In the genomic region with DNA sequence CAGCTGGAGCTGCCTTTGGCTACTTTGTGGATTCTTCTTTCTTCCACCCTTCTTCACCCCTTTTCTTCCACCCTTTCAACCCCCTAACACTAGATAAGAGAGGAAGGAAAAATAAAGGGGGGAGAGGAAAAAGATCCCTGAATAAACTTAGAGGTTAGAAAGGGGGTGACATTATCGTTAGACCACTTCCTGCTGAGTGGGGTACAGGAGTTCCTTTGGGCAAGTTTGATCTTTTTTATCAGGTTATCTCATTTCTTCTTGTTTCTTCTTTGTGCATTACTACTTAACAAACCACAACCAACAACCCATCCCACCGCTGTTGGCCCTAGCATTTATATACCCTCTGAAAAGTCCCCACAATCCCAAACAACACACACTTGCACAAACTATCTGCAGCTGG, we compare ENCODE assay signal across 26 mouse cellular contexts. TPM values are rescaled to one million over a fixed set of nuclear protein-coding genes. Genes with fewer than 3 reads are reported as not detected.
DNase-seq lines count a peak whose midpoint lies in the region; ATAC-seq and TF ChIP-seq lines count a peak whose summit lies in the region.
"Had no signal": no experiment of that assay in that cellular context is flagged by ENCODE, and none has a peak within 500 bp of the region (broad histone marks: within the 10 kb centered on the region; RNA-seq: fewer than 3 reads in every experiment).

No protein-coding gene starts in this region.

- peaks cover 4% of the 10 kb centered on the region; the same call in 1 of the 2 replicates for H3K27me3 ChIP-seq in G1E (ENCODE audit: insufficient read depth, low read length)
- H3K27me3 ChIP-seq in forebrain, embryonic 14.5 days (replicated peaks; ENCODE audit: control insufficient read depth, insufficient read depth, low read length): no peaks in the 10 kb centered on the region
- H3K27me3 ChIP-seq in kidney, adult 2 months (replicated peaks; ENCODE audit: control insufficient read depth, insufficient read depth, low read length): no peaks in the 10 kb centered on the region
- H3K27me3 ChIP-seq: CH12.LX; embryonic facial prominence, embryonic 13.5 days; embryonic facial prominence, embryonic 15.5 days; forebrain, embryonic 12.5 days; forebrain, embryonic 15.5 days; Patski had no signal

- ATAC-seq in G1E (ENCODE audit: extremely low read depth, insufficient number of reproducible peaks, low FRiP score, poor library complexity, severe bottlenecking): peak; percentile 30; the same call in 1 of the 2 replicates
- ATAC-seq in common myeloid progenitor, adult 5-6 weeks (replicated peaks; ENCODE audit: low read depth, poor library complexity, severe bottlenecking): peak; percentile 29; the same call in 1 of the 2 replicates
- ATAC-seq in forebrain, embryonic 14.5 days: no peak
- ATAC-seq: activated CD4-positive, CD25-positive, alpha-beta regulatory T cell, adult 4 months; forebrain, embryonic 15.5 days; forebrain, postnatal 0 days; Patski had no signal

- peaks cover 16% of the 10 kb centered on the region for H3K4me1 ChIP-seq in G1E (ENCODE audit: insufficient read depth, low read depth, low read length)
- no peaks in the 10 kb centered on the region for H3K4me1 ChIP-seq in forebrain, embryonic 14.5 days (ENCODE audit: control insufficient read depth, insufficient read depth, low read length)
- no peaks in the 10 kb centered on the region; the same call in 1 of the 2 replicates for H3K4me1 ChIP-seq in kidney, adult 2 months (ENCODE audit: control insufficient read depth, insufficient read depth, low read length)
- H3K4me1 ChIP-seq: embryonic facial prominence, embryonic 13.5 days; embryonic facial prominence, embryonic 15.5 days; forebrain, embryonic 10.5 days; forebrain, embryonic 12.5 days had no signal

- H3K9me3 ChIP-seq in G1E (replicated peaks): no peaks in the 10 kb centered on the region
- H3K9me3 ChIP-seq in forebrain, embryonic 14.5 days (replicated peaks; ENCODE audit: control insufficient read depth, low read length): no peaks in the 10 kb centered on the region
- H3K9me3 ChIP-seq: embryonic facial prominence, embryonic 13.5 days; embryonic facial prominence, embryonic 15.5 days; forebrain, embryonic 10.5 days; forebrain, embryonic 12.5 days; forebrain, embryonic 15.5 days had no signal

- H3K4me3 ChIP-seq in G1E (ENCODE audit: low read depth, low read length): no peak overlapping the region
- H3K4me3 ChIP-seq in forebrain, embryonic 14.5 days (ENCODE audit: low read depth, low read length): no peak overlapping the region
- no peak overlapping the region for H3K4me3 ChIP-seq in kidney, adult 2 months (ENCODE audit: insufficient read depth, low read depth, low read length)
- H3K4me3 ChIP-seq: embryonic facial prominence, embryonic 13.5 days; embryonic facial prominence, embryonic 15.5 days; erythroblast, embryonic 14.5 days; forebrain, embryonic 10.5 days; forebrain, embryonic 12.5 days; forebrain, embryonic 15.5 days had no signal

- H3K4me2 ChIP-seq in forebrain, embryonic 14.5 days (ENCODE audit: low read length): no peak overlapping the region
- H3K4me2 ChIP-seq: embryonic facial prominence, embryonic 13.5 days; embryonic facial prominence, embryonic 15.5 days; forebrain, embryonic 12.5 days; forebrain, embryonic 15.5 days had no signal

- H3K9ac ChIP-seq in forebrain, embryonic 14.5 days (ENCODE audit: low read length): no peak overlapping the region
- H3K9ac ChIP-seq: embryonic facial prominence, embryonic 13.5 days; embryonic facial prominence, embryonic 15.5 days; forebrain, embryonic 12.5 days; forebrain, embryonic 15.5 days; forebrain, postnatal 0 days had no signal

- WGBS in forebrain, embryonic 14.5 days: 89% methylated on average over 2 of the region's 2 CpGs
- 78% methylated on average over 2 of the region's 2 CpGs for WGBS in kidney, adult 2 months

- TF ChIP-seq CTCF in G1E (IDR thresholded peaks at IDR 0.05; ENCODE audit: low read depth, low read length): no peak
- no peak for TF ChIP-seq CTCF in kidney, adult 2 months (conservative IDR thresholded peaks at IDR 0.05; ENCODE audit: insufficient read depth, insufficient read length, low read depth, low read length)

- H3K27ac ChIP-seq in forebrain, embryonic 14.5 days (ENCODE audit: low read depth, low read length): no peak overlapping the region
- H3K27ac ChIP-seq in kidney, adult 2 months (ENCODE audit: insufficient read depth, low read depth, low read length): no peak overlapping the region
- H3K27ac ChIP-seq: embryonic facial prominence, embryonic 13.5 days; embryonic facial prominence, embryonic 15.5 days; forebrain, embryonic 10.5 days; forebrain, embryonic 12.5 days; forebrain, embryonic 15.5 days had no signal

- DNase-seq in A20 (ENCODE audit: low read depth, low spot score) (peak; percentile 46), G1E (ENCODE audit: low spot score) (no peak)
- no peak for DNase-seq in cerebellum, postnatal 36 days
- DNase-seq in forebrain, embryonic 14.5 days (ENCODE audit: low spot score): no peak
- DNase-seq in kidney, adult 2 months: no peak
- no peak for DNase-seq in embryo, embryonic 10.5 days (ENCODE audit: low spot score)
- DNase-seq: adrenal gland, adult 8-10 months; adrenal gland, postnatal 14 days; adrenal gland, postnatal 36 days; cerebellum, adult 11-12 months; cerebellum, adult 2 months; cerebellum, adult 9-10 months; cerebellum, postnatal 10 days; cerebellum, postnatal 25 days; embryo, embryonic 11 days; forebrain, postnatal 0 days had no signal

- no peak for TF ChIP-seq POLR2A in kidney, adult 2 months (IDR thresholded peaks at IDR 0.05; ENCODE audit: low read depth, low read length)

- H3K36me3 ChIP-seq in G1E (replicated peaks): no peaks in the 10 kb centered on the region
- no peaks in the 10 kb centered on the region for H3K36me3 ChIP-seq in forebrain, embryonic 14.5 days (ENCODE audit: control insufficient read depth, insufficient read depth, low read length)
- no peaks in the 10 kb centered on the region for H3K36me3 ChIP-seq in kidney, adult 2 months (ENCODE audit: control insufficient read depth, insufficient read depth, low read length)
- H3K36me3 ChIP-seq: embryonic facial prominence, embryonic 13.5 days; embryonic facial prominence, embryonic 15.5 days; forebrain, embryonic 10.5 days; forebrain, embryonic 12.5 days; forebrain, embryonic 15.5 days had no signal

RNA-seq across cellular contexts. Expression of gene Edem3, which starts 29.6 kb away (rescaled TPM):
- total RNA-seq in G1E (2014; fragmentation: Nextera tagmentation) (31.2 and 33.7 TPM in 2 replicates), G1E (2017) (60.2 and 64.0 TPM in 2 replicates)
- 5.7 and 7.7 TPM in 2 replicates for polyA plus RNA-seq in G1E (2012)
- 33.3 and 35.5 TPM in 2 replicates for total RNA-seq in common myeloid progenitor, adult 5-6 weeks (2017)
- polyA plus RNA-seq in forebrain, embryonic 14.5 days (2014; fragmentation: Nextera tagmentation; extraction: Ambion mirVana): 16.3 and 22.0 TPM in 2 replicates
- 9.0 and 9.5 TPM in 2 replicates for polyA plus RNA-seq in kidney, adult 2 months (2012; rRNA removed)
